Mouse (Mus musculus) cerebellum, adult 11-12 months (tissue): ENCODE results near the gene Nt5c.
A peak's percentile ranks its signal among the peaks of the same experiment; 100 is the strongest.
"Not testable (repeated sequence)": the region's sequence is repeated elsewhere in the genome, so short reads cannot be mapped to it uniquely, and the experiment has no call there.

ENCODE experiments used
- DNase-seq: peaks from one replicate; pipeline ENCODE4 v3.0.0; 2022

Nt5c gene

DNA sequence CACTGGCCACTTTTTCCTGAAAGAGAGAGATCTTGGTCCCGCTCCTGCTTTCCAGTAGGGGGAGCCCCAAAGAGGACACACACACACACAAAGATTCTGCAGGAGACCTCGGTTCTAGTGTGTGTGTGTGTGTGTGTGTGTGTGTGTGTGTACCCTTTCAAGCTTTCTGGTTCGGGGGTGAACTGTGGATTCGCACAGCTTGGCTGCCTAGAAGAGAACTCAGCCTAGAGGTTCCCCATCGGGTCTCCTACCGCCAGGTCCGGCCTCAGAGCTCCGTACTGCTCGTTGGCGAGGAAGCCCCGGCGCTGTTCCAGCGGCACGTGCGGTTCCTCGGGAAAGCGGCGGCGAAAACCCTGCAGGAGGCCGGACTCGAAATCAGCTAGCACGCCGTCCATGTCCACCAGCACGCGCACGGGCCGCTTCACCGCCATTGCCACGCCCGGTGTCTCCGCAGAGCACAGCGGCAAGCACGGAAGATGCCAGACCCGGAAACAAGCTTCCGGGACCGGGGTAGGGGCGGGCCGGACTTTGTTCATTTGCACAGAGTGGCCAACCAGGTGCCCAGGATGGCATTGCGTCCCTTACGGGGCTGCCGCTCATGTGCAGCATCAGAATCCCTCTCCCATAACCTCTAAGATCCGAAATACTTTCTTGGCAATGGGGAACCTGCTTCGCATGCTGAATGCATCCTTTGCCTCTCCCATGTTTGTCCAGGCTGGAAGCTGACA is at the start of gene Nt5c:
Nt5c (minus strand) TSS at position 507 of the 728 bp plus-strand sequence.
- peak; percentile 85 for DNase-seq

- no peak for DNase-seq
These were observed 46.4 kb upstream of the Nt5c start for GRCm38 (mm10) chr11:115538045-115538444.

DNA sequence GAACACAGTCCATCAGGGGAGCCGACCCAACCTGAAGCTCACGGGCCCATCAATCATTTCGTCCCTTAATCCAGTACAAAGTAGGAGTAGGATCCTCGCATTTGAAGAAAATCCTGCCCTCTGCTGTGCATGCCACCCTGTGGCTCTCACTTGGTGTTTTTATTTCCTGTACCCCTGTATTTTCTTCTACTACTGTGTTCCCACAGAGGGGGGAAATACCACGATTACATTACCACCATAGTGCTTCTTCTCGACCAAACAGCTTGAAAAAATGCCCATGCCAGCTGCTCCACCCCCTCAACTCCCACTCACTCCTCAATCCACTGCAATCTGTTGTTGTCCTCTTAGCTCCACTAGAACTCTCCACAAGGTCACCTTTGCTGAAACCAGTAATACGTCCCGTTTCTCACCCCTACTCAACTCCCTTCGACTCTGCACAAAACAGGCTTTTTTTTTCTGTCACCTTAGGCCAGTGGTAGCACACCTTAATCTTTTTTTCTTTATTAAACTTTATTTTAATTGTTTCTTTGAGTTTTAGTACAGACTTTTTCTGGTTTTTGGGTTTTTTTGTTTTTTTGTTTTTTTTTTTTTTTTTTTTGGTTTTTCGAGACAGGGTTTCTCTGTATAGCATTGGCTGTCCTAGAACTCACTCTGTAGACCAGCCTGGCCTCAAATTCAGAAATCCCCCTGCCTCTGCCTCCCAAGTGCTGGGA is 45.4 kb upstream of the Nt5c start:
- peak; percentile 49 for DNase-seq

GRCm38 (mm10) chr11:115536038-115536681 is 44.5 kb upstream of the Nt5c start, which contains the start of gene Sumo2:
Gene Sumo2, minus strand, starts transcription at chr11:115536276.
- DNase-seq = peak; percentile 98

- DNase-seq = peak; percentile 67
These were observed 43.9 kb upstream of the Nt5c start for GRCm38 (mm10) chr11:115535401-115536037.

DNA sequence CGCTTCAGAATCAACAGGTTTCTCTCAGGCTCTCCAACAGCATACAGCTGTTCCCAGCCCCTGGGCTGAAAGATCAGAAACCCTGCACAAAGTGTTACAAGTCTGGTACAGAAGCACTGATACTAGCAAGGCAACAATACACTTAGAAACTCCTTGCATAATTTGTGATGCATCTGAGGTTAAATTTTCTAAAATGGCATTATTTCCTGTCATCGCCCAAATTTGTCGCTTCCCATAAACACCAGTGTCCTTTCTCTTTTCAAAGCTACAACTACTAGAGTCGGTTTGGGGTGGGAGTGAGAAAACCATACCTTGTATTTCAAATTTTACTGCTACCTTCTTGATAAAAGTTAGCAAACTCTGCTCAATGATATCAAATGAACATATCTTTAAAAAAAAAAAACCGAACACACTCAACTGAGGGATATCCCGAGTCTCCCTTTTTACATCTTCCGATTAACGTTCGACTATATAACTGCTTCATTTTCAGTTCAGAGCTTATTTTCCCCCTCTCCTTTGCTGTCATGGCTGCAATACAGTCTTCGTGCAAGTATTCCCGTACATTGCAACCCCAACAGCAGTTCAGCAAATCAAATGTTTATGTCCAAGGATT is 43.2 kb upstream of the Nt5c start:
- DNase-seq = no peak

GRCm38 (mm10) chr11:115526446-115526845 is 34.8 kb upstream of the Nt5c start:
- not testable (repeated sequence) for DNase-seq

DNA sequence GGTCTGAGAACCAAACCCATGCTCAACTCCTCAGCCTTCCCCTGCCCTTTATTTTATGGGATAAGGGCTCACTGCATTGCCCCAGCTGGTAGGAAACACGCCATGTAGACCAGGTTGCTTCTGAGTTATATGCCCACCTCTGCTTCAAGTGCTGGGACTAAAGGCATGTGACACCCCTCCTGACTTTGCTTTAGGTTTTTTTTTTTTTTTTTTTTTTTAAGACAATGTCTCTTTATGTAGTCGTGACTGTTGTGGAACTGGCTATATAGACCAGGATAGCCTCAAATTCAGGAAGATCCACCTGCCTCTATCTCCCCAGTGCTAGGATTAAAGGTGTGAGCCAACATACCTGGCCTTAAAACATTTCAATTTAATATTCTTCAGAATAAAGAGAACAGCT is 31.0 kb upstream of the Nt5c start:
- DNase-seq = no peak

- no peak for DNase-seq
These were observed 30.6 kb upstream of the Nt5c start for GRCm38 (mm10) chr11:115522238-115522637.

DNA sequence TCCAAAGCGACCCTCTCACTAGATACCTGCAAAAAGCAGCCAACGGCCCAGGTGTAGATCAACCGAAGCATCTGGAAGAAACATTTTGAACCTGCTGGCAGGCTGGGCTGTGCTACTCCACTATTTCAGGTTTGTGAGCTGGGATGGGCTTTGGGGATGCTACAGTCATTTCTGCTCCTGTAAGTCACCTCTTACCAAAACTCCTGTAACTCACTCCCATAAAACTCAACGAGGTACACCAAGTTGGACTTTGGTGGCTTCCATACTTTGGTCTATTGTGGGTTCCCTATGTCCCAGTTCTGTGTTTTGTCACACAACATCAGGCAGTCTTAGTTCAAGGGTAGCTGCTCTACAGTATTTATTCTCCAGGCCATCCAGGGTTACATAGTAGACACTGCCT is 29.4 kb upstream of the Nt5c start:
- no peak for DNase-seq

DNA sequence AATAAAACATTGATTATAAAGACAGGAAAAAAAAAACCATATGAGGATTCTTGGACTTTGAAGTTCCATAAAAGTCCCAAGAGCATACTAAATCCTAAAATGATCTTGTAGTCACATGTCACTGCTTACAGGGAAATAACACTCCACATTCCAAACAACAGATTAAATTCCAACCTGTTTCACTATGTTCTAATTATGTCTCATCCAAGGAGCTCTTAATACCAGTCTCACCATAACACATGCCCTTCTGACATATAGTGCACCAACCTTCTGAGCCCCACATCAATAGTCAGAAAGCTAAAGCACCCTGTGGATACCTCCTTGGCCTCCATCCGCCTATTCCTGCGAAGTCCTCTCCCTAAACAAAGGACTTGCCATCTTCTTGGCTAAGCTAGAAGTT is 28.6 kb upstream of the Nt5c start:
- no peak for DNase-seq

DNA sequence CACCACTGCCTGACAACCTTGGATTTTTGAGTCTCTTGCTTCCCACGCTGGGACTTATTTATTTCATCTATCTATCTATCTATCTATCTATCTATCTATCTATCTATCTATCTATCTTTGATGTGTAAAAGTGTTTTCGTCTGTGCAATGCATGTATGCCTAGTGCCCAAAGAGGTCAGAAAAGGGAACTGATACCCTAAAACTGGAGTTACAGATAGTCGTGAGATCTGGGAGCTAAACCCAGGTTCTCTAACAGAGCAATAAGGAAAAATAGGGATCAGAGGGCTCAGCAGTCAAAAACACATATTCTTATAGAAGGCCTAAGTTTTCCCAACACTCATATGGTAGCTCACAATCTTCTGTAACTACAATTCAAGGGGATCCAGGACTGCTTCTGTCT is 27.9 kb upstream of the Nt5c start:
- no peak for DNase-seq

DNA sequence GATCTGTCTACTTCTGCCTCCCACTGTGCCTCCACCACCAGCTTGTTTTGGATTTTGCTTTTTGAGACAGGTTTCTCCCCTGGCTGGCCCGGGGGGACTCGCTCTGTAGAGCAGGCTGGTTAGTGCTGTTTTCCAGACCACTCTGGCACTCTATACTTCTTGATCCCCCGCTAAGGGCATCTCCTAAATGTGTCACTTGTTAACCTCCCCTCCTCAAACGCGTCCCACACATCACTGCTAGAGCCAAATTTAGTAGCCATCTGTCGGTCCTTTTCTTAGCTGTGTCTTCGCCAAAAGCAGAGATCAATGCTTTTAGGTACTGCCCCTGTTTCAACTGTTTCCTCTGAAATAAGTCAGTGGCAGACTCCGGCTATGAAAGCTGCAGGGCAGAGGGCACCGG is 27.0 kb upstream of the Nt5c start:
- DNase-seq = no peak

DNA sequence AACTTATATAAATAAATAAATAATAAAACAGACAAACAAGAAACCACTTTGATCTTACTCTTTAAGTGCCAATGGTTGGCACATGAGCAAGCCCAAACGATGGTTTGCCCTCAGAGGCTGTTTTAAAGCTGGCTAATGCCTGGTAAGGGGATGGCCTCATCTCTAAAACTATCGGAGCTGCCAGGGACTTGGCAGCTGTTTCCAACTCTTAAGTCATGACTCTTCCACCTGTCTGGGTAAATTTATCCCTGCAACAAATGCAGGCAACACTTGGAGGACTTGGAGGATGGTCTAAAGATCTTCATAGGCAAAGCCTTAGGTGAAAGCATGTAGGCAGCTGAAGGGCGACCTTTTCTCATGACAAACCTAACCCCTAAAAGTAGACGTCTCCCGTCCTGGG is 25.3 kb upstream of the Nt5c start:
- DNase-seq = no peak

GRCm38 (mm10) chr11:115515021-115515420 is 23.4 kb upstream of the Nt5c start:
- DNase-seq = no peak

DNA sequence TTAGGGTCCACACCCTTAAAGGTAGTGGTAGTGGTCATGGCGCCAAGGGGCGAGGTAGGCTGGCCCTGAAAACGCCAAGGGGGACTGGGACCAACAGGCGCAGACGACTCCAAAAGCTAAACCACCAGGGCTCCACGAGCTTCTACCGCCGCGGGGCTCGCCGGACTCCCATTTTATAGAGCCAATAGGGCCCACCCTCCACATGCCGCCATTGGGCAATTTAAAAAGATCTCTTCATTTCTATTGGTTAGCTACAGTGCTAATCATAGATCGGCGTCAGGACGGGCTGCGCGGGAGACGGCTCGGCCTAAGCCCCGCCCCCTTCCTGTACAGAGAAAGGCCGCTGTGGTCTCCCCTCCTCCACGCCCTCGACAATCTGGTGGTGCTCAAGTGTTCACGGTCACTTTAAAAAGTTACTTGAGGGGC is 22.6 kb upstream of the Nt5c start, which contains the start of gene Jpt1:
Jpt1 (minus strand) TSS at position 150 of the 426 bp plus-strand sequence.
- DNase-seq = peak; percentile 97

DNA sequence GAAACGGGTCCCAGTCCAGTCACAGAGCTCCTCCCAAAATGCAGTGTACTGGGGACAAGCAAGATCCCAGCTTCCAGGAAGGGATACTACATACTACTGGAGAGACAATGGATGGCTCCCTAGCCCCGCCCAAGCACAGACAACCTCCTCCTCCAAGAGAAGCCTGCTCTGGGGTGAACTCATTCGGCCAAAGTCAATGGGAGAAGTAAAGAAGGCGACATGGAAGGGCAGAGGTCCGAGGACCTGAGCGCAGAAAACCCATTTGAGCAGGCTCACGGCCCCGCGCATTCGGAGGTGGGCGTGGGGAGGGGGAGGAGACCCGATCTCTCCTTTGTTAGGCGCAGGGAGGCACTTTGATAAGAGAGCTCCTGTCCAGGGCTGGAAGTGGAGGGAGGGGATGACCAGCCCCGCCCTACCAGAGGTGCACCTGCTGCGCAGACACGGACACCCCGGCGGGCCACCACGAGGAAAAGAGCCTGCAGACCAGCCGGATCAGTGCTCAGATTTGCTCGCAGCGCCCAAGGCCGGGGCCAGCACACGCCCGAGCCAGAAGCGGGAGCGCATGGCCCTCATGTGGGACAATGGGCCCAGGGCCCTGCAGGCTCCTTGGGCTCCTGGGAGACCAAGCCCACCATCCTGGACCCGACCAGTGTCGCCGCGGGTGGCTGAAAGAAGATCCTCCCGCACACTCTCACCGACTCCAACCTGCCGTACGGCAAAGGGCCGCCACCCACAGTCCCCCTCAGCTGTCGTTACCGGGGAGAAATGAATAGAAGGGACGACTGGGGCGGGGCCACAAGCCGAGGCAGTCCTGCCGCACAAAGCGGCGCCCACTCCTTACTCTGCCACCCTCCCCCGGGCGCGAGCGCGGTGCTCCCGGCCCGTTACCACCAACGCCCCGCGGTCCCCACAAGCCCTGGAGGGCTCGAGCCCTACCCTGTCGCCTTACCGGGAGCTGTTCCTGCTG is 21.9 kb upstream of the Nt5c start:
- peak; percentile 60 for DNase-seq

- DNase-seq = no peak
These were observed 20.9 kb upstream of the Nt5c start for GRCm38 (mm10) chr11:115512407-115513183.

GRCm38 (mm10) chr11:115512004-115512403 is 20.3 kb upstream of the Nt5c start:
- DNase-seq = no peak

GRCm38 (mm10) chr11:115511121-115511520 is 19.5 kb upstream of the Nt5c start:
- no peak for DNase-seq

DNA sequence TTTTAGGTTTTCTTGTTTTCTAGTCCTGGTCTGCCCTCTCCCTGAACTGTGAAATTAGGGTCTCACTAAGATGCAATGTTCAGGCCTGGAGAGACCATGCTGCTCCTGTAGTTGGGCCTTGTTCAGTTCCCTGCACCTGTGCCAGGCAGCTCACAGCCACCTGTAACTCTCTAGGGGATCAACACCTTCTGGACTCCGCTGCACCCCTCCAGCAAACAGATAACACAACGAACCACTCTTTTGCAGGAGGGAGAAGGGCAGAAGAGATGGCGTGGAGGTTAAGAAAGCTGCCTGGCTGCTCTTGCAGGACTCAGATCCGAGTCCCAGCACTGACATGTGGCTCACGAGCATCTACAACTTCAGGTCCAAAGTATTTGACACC is 18.8 kb upstream of the Nt5c start:
- no peak for DNase-seq
